Mouse (Mus musculus) hindbrain, postnatal 0 days (tissue): ENCODE measurements at regions not wholly inside any gene's neighbourhood (a gene's known extent, or its start where the extent isn't known, plus 50 kb on each side); places are given as distances from the start of the nearest gene placed in this dataset.

Experiments
- ATAC-seq: fragments of 200-750 bp; cut with Nextera tagmentation; 2 replicates; pipeline ENCODE4 v1.8.0; 2017; ENCODE audit warnings: mild to moderate bottlenecking, moderate TSS enrichment, moderate library complexity
- DNase-seq: peaks from one replicate; pipeline ENCODE4 v3.0.0-alpha.2; 2015; ENCODE audit warnings: low spot score
- H3K27ac ChIP-seq: fragments of 300-500 bp; sonication (generic); 2 replicates; pipeline ENCODE4 v1.5.1; 2014; ENCODE audit warnings: mild to moderate bottlenecking
- H3K27me3 ChIP-seq: fragments of 300-500 bp; sonication (generic); 2 replicates; pipeline ENCODE4 v1.6.1; 2014; ENCODE audit warnings: low read length, mixed read lengths; ENCODE audit not compliant: insufficient read depth
- H3K36me3 ChIP-seq: fragments of 300-500 bp; sonication (generic); 2 replicates; pipeline ENCODE4 v1.6.1; 2014; ENCODE audit warnings: low read length, mixed read lengths; ENCODE audit not compliant: insufficient read depth
- H3K4me1 ChIP-seq: fragments of 300-500 bp; sonication (generic); 2 replicates; pipeline ENCODE4 v1.6.1; 2014; ENCODE audit warnings: antibody characterized with exemption, low read length, mixed read lengths; ENCODE audit not compliant: insufficient read depth
- H3K4me2 ChIP-seq: fragments of 300-500 bp; sonication (generic); 2 replicates; pipeline ENCODE4 v1.6.1; 2014; ENCODE audit warnings: low read depth, mild to moderate bottlenecking, low read length, moderate library complexity, mixed read lengths
- H3K4me3 ChIP-seq: fragments of 300-500 bp; sonication (generic); 2 replicates; pipeline ENCODE4 v1.5.1; 2014; ENCODE audit warnings: low read length
- H3K9ac ChIP-seq: fragments of 300-500 bp; sonication (generic); replicated peaks from 2 replicates; pipeline ENCODE4 v1.6.1; 2014; ENCODE audit warnings: mild to moderate bottlenecking, low read length, moderate library complexity, mixed read lengths
- H3K9me3 ChIP-seq: fragments of 300-500 bp; sonication (generic); 2 replicates; pipeline ENCODE4 v1.6.1; 2016; ENCODE audit warnings: low read length, mixed read lengths
- CTCF ChIP-seq: IDR thresholded peaks from 2 replicates; pipeline ENCODE4 v1.5.1; 2016; ENCODE audit warnings: antibody characterized with exemption, control low read depth, low read depth
- WGBS: fragments of 180-500 bp; shearing (Covaris S2); extraction: QIAGEN DNeasy Blood & Tissue Kit; methylation state at CpG from one replicate; pipeline ENCODE4 v1.1.7; 2014; 5-methylcytosine and 5-hydroxymethylcytosine counted together

GRCm38 (mm10) chr6:117312891-117313781, 144.8 kb downstream of the Cxcl12 start:
- H3K9ac ChIP-seq, result no peak overlapping the region
- no peak overlapping the region for H3K27ac ChIP-seq
- no peak for TF ChIP-seq CTCF
- no peak overlapping the region for H3K4me3 ChIP-seq
- H3K9me3 ChIP-seq, result no peaks in the 10 kb centered on the region
- peak; percentile 58; the same call in 1 of the 2 replicates for ATAC-seq
- H3K4me1 ChIP-seq, result no peaks in the 10 kb centered on the region
- 60% methylated on average over 13 of the region's 13 CpGs for WGBS
- H3K4me2 ChIP-seq, result no peak overlapping the region
- H3K27me3 ChIP-seq, result no peaks in the 10 kb centered on the region
- no peaks in the 10 kb centered on the region for H3K36me3 ChIP-seq
- DNase-seq, result peak; percentile 40

GRCm38 (mm10) chr6:117313944-117314566, 145.7 kb downstream of the Cxcl12 start:
- WGBS, result 57% methylated on average over 6 of the region's 6 CpGs
- no peak overlapping the region for H3K9ac ChIP-seq
- H3K27me3 ChIP-seq, result no peaks in the 10 kb centered on the region
- no peak overlapping the region for H3K4me2 ChIP-seq
- H3K4me1 ChIP-seq, result no peaks in the 10 kb centered on the region
- ATAC-seq (no peak), DNase-seq (no peak)
- no peaks in the 10 kb centered on the region for H3K9me3 ChIP-seq
- H3K4me3 ChIP-seq, result no peak overlapping the region
- no peaks in the 10 kb centered on the region for H3K36me3 ChIP-seq
- no peak overlapping the region for H3K27ac ChIP-seq
- no peak for TF ChIP-seq CTCF

- H3K9me3 ChIP-seq, result no peaks in the 10 kb centered on the region
- TF ChIP-seq CTCF, result no peak
- no peaks in the 10 kb centered on the region for H3K36me3 ChIP-seq
Observed at GRCm38 (mm10) chr6:117323301-117323700, 155.0 kb downstream of the Cxcl12 start.

GRCm38 (mm10) chr6:117323850-117324249, 155.5 kb downstream of the Cxcl12 start:
- H3K4me1 ChIP-seq, result no peaks in the 10 kb centered on the region
- DNase-seq (no peak), ATAC-seq (no peak)
- no peaks in the 10 kb centered on the region for H3K9me3 ChIP-seq
- H3K27me3 ChIP-seq, result no peaks in the 10 kb centered on the region
- TF ChIP-seq CTCF, result no peak
- H3K4me3 ChIP-seq, result no peak overlapping the region
- H3K9ac ChIP-seq, result no peak overlapping the region
- H3K36me3 ChIP-seq, result no peaks in the 10 kb centered on the region
- no peak overlapping the region for H3K27ac ChIP-seq
- H3K4me2 ChIP-seq, result no peak overlapping the region
- WGBS, result 67% methylated on average over 3 of the region's 3 CpGs

More at GRCm38 (mm10) chr6:117323301-117323700, 155.0 kb downstream of the Cxcl12 start:
- no peak for ATAC-seq
- Histone ChIP-seq H3K4me2 (no peak overlapping the region), H3K9ac (no peak overlapping the region), H3K27ac (no peak overlapping the region), H3K27me3 (no peaks in the 10 kb centered on the region), H3K4me3 (no peak overlapping the region), H3K4me1 (no peaks in the 10 kb centered on the region)
- DNase-seq, result no peak

GRCm38 (mm10) chr6:117326835-117327775, 158.8 kb downstream of the Cxcl12 start:
- Histone ChIP-seq H3K9me3 (no peaks in the 10 kb centered on the region), H3K27me3 (no peaks in the 10 kb centered on the region), H3K9ac (no peak overlapping the region), H3K4me1 (no peaks in the 10 kb centered on the region), H3K27ac (no peak overlapping the region), H3K36me3 (no peaks in the 10 kb centered on the region), H3K4me3 (no peak overlapping the region), H3K4me2 (no peak overlapping the region)
- 33% methylated on average over 18 of the region's 18 CpGs for WGBS
- TF ChIP-seq CTCF, result no peak
- no peak for ATAC-seq
- DNase-seq, result no peak

- H3K9me3 ChIP-seq, result no peaks in the 10 kb centered on the region
- H3K27ac ChIP-seq, result no peak overlapping the region
- H3K4me1 ChIP-seq, result no peaks in the 10 kb centered on the region
- H3K27me3 ChIP-seq, result no peaks in the 10 kb centered on the region
- TF ChIP-seq CTCF, result peak; percentile 22; the same call in 1 of the 2 replicates
- ATAC-seq (no peak), DNase-seq (no peak)
- H3K4me3 ChIP-seq, result no peak overlapping the region
- no peaks in the 10 kb centered on the region for H3K36me3 ChIP-seq
- WGBS, result 68% methylated on average over 8 of the region's 8 CpGs
- no peak overlapping the region for H3K9ac ChIP-seq
- H3K4me2 ChIP-seq, result no peak overlapping the region
Observed at GRCm38 (mm10) chr6:117329164-117329939, 161.0 kb downstream of the Cxcl12 start.
